Mouse (Mus musculus) MEL (cell line): ENCODE measurements around the gene Ubl3.

Experiments
- E2F4 ChIP-seq: IDR thresholded peaks from 2 replicates; pipeline ENCODE4 v1.6.1; 2011; ENCODE audit warnings: low read depth, low read length, improper control_type of control experiment, borderline replicate concordance
- EP300 ChIP-seq, 2 experiments: IDR thresholded peaks; 2 replicates each; pipeline ENCODE4 v1.6.1; 2011; ENCODE audit warnings: improper control_type of control experiment in 2 of 2, low read length in 2 of 2, low read depth in 1 of 2, mild to moderate bottlenecking in 1 of 2
- GATA1 ChIP-seq: IDR thresholded peaks from 2 replicates; pipeline ENCODE4 v1.6.1; 2011; ENCODE audit warnings: low read depth, low read length, improper control_type of control experiment
- MYC ChIP-seq: IDR thresholded peaks from 2 replicates; pipeline ENCODE4 v1.6.1; 2011; ENCODE audit warnings: low read depth, mild to moderate bottlenecking, low read length, improper control_type of control experiment, moderate library complexity
- POLR2A ChIP-seq, 2 experiments: IDR thresholded peaks; 2 replicates each; pipeline ENCODE4 v1.6.1; 2011 to 2012; ENCODE audit warnings: low read length in 2 of 2, mild to moderate bottlenecking in 2 of 2, control low read depth in 1 of 2, improper control_type of control experiment in 1 of 2, low read depth in 1 of 2, moderate library complexity in 1 of 2; ENCODE audit not compliant: control insufficient read depth in 1 of 2, insufficient read depth in 1 of 2, poor library complexity in 1 of 2
- RAD21 ChIP-seq: IDR thresholded peaks from 2 replicates; pipeline ENCODE4 v1.6.1; 2011; ENCODE audit warnings: mild to moderate bottlenecking, low read depth, low read length, improper control_type of control experiment
- SIN3A ChIP-seq: IDR thresholded peaks from 2 replicates; pipeline ENCODE4 v1.6.1; 2012; ENCODE audit warnings: low read length, improper control_type of control experiment, inconsistent platforms

GRCm38 (mm10) chr5:148590603-148591447 is 38.2 kb upstream of the Ubl3 start:
- TF ChIP-seq POLR2A (IDR thresholded peaks at IDR 0.05; ENCODE audit: control insufficient read depth in 1 of 2, insufficient read depth in 1 of 2, low read depth in 1 of 2, low read length in 2 of 2, poor library complexity in 1 of 2) (no peak), MYC (no peak), E2F4 (no peak), RAD21 (no peak), EP300 (IDR thresholded peaks at IDR 0.05; ENCODE audit: low read depth in 1 of 2, low read length in 2 of 2) (no peak), GATA1 (no peak), SIN3A (no peak)
